Mouse (Mus musculus): ENCODE data around the gene Wwc2. TPM values are rescaled to one million over a fixed set of nuclear protein-coding genes. Genes with fewer than 3 reads are reported as not detected.

The Wwc2 gene
- polyA plus RNA-seq (2015; fragmentation: Illumina TruSeq; extraction: RNeasy Lipid Tissue Mini Kit (QIAGEN cat#74804); ENCODE audit: insufficient read depth, low read depth, low replicate concordance) = 3.0 TPM

DNA sequence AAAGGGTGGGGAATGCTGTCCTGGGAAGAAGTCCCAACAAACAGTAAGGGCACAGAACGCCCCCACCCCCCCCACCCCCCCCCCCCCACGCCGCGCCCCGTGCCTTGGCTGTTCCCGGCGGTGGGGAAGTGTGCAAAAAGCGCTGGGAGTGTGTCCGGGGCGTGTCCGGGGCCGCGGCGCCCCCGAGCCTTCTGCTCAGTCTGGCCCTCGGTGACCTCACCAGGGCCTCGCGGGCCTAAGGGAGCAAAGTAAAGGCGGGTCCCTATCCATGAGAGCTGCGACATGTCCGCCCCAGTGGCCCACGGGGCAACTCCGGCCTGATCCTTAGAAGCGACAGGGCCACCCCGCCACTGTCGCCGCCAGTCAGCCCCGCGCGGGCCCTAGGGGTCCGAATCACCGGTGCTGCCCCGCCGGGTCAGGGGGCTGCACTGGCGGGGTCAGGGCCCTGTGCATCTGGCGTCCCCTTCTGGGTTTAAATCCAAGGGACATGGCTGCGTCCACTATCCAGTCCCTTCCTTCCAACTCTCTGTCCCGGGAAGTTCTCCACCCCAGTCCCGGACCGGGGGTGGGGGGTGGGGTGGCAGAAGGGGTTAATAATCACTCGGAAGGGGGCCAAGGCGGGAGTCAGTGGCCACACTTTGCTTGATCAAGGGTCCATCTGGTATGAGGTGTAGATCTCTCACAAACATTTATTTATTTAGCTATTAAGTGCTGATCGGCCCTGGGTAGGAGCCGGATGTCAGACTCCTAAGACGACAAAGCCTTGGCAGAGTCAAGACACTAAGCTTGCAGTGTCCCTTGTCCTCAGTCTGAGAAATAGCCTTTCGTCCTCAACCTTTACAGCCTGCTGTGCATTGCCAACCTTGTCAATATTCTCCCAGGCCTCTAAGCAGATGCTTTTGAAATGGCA is at the start of gene Wwc2:
Gene Wwc2 (minus strand): TSS at position 14 of the 910 bp plus-strand sequence.

DNA sequence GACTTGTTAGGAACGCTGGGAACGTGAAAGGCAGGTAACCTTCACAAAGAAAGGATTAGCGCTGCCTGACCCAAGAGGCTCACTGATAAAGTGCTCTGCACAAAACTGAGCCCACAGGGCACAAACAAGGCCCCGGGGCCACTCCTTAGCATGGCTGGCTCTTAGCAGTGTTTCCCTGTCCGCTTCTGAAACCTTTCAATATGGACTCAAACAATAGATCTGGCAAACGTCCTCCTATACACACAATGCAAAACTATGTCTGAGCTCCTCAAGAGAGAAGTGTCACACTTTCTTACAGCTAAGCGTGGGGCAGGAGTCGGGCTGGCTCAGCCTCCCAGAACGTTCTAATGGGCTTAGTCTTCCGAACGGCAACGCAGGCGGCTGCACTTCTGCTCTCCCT is 166.5 kb downstream of the Wwc2 start, which contains the start of gene Cldn22:
Gene Cldn22 (plus strand): TSS at position 301 of the 400 bp plus-strand sequence.

DNA sequence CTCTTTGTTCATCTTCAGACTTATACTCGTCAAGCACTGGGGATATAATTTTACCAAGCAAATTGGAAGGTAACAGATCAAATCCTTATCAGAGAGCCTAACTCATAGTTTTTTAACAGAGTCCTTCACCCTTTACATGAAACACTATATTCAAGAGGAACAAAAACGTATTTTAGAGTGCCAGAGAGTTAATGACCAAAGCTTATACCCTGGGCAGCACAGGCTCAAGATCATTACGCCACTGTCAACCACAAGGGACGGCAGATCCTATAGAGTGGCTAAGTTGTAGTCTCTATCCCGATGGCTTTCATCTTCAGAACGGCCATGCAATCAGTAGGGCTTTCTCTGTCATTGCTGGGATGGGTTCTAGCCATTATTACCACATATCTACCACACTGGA is 168.9 kb downstream of the Wwc2 start, which contains the start of gene Cldn24:
Gene Cldn24 (plus strand): TSS at position 301 of the 400 bp plus-strand sequence.

Other genes with a start within 250 kb of the Wwc2 start
- not detected for gene Cldn24, start 168.8 kb downstream of the Wwc2 start, polyA plus RNA-seq (2015; fragmentation: Illumina TruSeq; extraction: RNeasy Lipid Tissue Mini Kit (QIAGEN cat#74804); ENCODE audit: insufficient read depth, low read depth, low replicate concordance)
- not detected for gene Cldn22, start 166.4 kb downstream of the Wwc2 start, polyA plus RNA-seq (2015; fragmentation: Illumina TruSeq; extraction: RNeasy Lipid Tissue Mini Kit (QIAGEN cat#74804); ENCODE audit: insufficient read depth, low read depth, low replicate concordance)
- gene Dctd, start 108.2 kb upstream of the Wwc2 start, polyA plus RNA-seq (2015; fragmentation: Illumina TruSeq; extraction: RNeasy Lipid Tissue Mini Kit (QIAGEN cat#74804); ENCODE audit: insufficient read depth, low read depth, low replicate concordance) = 1.2 TPM

All from pancreas, adult 10 weeks (tissue).